Mouse (Mus musculus) retina, postnatal 1 day (tissue): ENCODE data around the gene Bmt2.
A peak's percentile ranks its signal among the peaks of the same experiment; 100 is the strongest.

ENCODE experiments used
- DNase-seq: peaks from one replicate; pipeline ENCODE4 v3.0.0-alpha.2; 2012

Gene Bmt2

DNA sequence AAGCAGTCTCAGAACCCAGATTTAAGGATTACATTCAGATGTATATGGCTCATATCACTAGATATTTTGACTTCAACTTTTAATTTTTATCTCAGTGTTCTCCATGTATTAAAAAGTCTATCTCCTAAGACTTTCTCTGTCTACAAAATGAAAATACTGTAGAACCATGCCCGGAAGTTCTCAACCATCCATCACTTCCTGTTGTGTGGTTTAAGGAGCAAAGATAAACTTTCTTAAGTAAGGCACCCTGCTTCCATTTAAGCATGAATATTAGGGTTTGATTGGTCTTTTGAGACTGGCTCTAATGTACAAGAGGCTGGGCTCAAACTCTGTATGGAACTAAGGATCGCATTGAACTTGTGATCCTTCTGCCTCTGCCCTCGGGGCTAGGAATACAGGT lies 63.2 kb downstream of the Bmt2 start:
- DNase-seq = no peak

- no peak for DNase-seq
These were observed 64.1 kb downstream of the Bmt2 start for GRCm38 (mm10) chr6:13613671-13614070.

DNA sequence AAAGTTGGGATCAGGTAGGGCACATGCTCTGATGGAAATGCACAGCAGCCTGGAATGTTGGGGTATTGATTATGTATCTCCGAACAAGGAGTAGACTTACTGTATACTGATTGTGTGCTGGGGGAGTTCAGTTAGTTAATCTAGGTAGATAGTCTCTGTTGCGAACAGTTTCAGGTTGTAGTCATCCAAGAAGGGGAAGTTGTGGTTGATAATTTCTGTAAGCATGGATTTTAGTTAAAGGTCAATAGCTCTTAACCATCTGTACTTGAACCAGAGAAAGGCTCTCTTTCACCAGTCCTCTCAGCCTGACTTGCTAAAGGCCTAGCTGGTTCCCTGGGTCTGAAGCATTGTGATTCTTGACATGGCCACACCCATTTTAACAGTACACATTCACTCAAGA lies 66.9 kb downstream of the Bmt2 start:
- no peak for DNase-seq

- no peak for DNase-seq
These were observed 68.2 kb downstream of the Bmt2 start for GRCm38 (mm10) chr6:13609353-13610140.

DNA sequence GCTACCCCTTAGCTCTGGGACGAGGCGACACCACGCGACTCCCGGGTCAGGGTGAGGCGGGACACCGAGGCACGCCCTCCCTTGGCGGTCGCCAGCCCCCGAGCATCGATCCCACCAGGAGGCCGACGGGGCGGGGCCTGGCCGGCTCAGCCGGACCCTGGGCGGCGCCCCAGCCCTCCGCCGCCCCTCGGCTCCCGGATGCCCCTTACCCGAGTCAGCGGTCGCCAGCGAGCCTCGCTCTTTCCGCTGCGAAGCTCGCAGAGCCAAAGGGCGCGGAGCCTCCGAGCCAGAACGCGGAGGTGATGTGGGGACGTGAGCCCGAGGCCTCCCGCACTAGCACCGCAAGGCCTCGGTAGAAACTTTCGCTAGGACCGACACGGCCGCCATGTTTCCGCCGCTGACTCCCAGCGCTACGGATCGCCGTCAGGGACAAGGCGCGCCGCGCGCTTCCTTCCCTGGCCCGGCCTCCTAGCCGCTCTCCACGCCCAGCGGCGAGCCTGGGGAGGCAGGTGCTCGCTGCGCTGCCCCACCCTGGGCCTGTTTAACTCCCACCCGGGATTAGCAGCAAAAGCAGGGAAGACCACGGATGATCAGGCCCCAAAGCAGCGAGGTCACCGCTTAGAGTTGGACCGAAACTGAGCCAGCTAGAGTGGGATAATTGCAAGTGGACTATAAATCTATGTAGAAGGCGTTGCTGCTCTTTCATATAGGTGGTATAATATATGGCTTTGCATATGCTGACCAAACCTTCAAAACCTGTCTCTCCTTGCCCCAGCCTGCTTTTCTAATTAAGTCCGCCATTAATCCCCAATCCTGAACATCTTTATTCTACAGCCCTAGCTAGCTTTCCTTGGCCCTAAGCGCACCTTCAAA lies 69.9 kb downstream of the Bmt2 start, which contains the start of gene Tmem168:
Gene Tmem168 (minus strand): TSS at position 480 of the 873 bp plus-strand sequence.
- DNase-seq = peak; percentile 95

DNA sequence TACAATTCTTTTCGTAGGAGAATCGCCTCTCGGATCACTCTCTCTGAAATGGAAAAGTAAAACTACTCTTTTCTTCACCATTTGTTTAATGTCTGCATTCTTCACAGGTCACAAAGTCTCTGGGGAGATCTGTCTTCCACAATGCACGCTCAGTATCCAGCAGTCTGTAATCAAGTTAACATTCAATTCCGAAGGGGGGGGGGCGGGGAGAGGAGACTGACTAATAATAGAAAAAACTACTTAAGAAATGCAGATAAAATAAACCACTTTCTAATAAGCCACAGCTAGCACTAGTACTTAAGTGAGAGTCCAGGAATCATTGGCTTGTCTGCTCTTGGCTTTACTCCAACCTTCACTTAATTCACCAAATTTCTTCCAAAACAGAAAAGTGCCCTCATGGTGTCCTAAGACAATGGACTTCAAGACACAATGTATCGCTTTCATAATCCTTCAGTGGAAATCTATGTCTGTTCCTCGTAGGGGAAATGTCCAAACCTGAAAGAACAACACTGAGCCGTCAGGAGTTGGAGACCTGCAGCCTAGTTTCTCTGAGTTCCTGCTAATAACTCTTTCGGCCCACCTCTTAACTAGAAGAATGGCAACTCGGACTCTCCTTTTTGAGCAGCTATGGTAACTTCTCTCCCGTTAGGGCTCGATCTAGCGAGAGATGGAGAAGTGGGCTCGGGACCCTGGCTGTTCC lies 70.7 kb downstream of the Bmt2 start:
- no peak for DNase-seq

- no peak for DNase-seq
These were observed 71.4 kb downstream of the Bmt2 start for GRCm38 (mm10) chr6:13606394-13606793.

DNA sequence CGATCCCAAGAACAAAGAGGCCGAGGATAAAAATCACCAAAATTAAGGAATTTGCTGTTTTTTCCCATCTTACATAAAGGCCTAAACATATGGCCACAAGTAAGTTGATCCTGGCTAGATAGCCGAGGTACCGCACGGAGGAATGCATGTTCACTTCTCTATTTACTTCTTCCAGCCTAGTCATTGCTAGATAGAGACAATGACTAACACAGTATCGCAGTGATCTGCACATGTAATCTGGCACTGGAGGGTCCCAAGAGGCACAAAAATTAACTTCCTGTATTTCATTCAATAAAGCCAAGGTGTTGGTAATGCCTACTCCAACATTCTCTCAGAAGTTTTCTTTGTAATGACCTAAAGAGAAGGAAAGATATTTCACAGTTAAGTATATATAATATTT lies 74.6 kb downstream of the Bmt2 start:
- DNase-seq = no peak

- no peak for DNase-seq
These were observed 76.2 kb downstream of the Bmt2 start for GRCm38 (mm10) chr6:13601587-13601986.

GRCm38 (mm10) chr6:13598239-13598923 lies 79.4 kb downstream of the Bmt2 start:
- no peak for DNase-seq

GRCm38 (mm10) chr6:13592729-13593345 lies 84.9 kb downstream of the Bmt2 start:
- no peak for DNase-seq

DNA sequence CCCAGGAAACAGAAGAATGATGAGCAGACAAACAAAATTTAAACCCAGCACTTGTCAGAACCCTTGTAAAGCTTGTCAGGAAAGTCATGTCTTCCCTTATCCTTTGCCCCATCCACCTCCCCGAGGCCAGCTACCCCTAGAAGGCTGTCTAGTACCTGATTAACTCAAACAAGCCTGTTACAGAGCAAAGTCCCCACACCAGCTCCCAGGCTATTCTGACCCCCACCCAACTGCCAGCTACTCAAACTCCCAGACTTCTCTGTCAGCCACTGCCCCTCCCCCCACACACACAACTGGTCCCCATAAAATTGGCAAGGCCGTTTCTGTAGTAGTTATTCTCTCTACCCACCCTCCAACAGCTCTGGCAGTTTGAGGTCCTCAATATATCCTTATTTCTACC lies 91.2 kb downstream of the Bmt2 start:
- DNase-seq = no peak

GRCm38 (mm10) chr6:13586154-13586553 lies 91.6 kb downstream of the Bmt2 start:
- DNase-seq = no peak

DNA sequence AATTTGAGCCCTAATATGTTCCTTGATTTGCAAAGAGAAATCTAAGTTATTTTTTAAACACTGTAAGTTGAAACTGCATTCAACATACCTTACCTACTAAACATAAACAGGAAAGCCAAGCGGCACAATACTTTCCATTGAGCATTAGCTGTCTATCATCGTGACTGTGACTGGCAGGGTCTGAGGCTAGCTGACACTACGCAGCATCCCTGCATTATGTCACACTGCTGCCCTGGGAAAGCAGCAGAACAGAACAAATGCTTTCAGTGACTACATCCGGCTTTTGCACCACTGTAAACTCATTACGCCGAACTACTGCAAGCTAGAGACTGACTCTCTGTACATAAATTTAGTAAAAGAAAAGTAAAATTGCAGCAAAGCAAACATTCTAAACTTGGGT lies 93.0 kb downstream of the Bmt2 start:
- DNase-seq = no peak

GRCm38 (mm10) chr6:13582075-13582474 lies 95.7 kb downstream of the Bmt2 start:
- DNase-seq = no peak
